Mouse (Mus musculus) olfactory bulb, adult 2 months (tissue): ENCODE measurements around the gene Cacna1d.

Experiments used
- CTCF ChIP-seq: fragments of 200-500 bp; IDR thresholded peaks from 2 replicates; pipeline ENCODE4 v1.5.1; 2012; ENCODE audit warnings: low read depth, mild to moderate bottlenecking, low read length, moderate library complexity; ENCODE audit not compliant: insufficient read depth
- POLR2A ChIP-seq: fragments of 200-500 bp; IDR thresholded peaks from 2 replicates; pipeline ENCODE4 v1.6.1; 2012; ENCODE audit warnings: mild to moderate bottlenecking, low read depth, low read length, moderate library complexity; ENCODE audit not compliant: insufficient read depth

- TF ChIP-seq POLR2A, result no peak
- TF ChIP-seq CTCF, result no peak
These were observed 315.9 kb downstream of the Cacna1d start for GRCm38 (mm10) chr14:30175362-30175761.
